Mouse (Mus musculus) heart, embryonic 16.5 days (tissue): ENCODE measurements around the gene BC004004. TPM values are rescaled to one million over a fixed set of nuclear protein-coding genes. Genes with fewer than 3 reads are reported as not detected.

Source experiments
- ATAC-seq: fragments of 200-750 bp; cut with Nextera tagmentation; replicated peaks from 2 replicates; pipeline ENCODE4 v1.8.0; 2017; ENCODE audit warnings: moderate number of reproducible peaks; ENCODE audit not compliant: insufficient read depth, low FRiP score; ENCODE audit errors: extremely low read depth
- H3K27ac ChIP-seq: fragments of 300-500 bp; sonication (generic); 2 replicates; pipeline ENCODE4 v1.5.1; 2014; ENCODE audit warnings: mild to moderate bottlenecking, low read length, control low read depth, moderate library complexity
- H3K27me3 ChIP-seq: fragments of 300-500 bp; sonication (generic); 2 replicates; pipeline ENCODE4 v1.6.1; 2014; ENCODE audit warnings: low read length, mixed read lengths; ENCODE audit not compliant: control insufficient read depth, insufficient read depth
- H3K36me3 ChIP-seq: fragments of 300-500 bp; sonication (generic); 2 replicates; pipeline ENCODE4 v1.6.1; 2014; ENCODE audit not compliant: control insufficient read depth, insufficient read depth
- H3K4me1 ChIP-seq: fragments of 300-500 bp; sonication (generic); 2 replicates; pipeline ENCODE4 v1.6.1; 2014; ENCODE audit warnings: low read length, mixed read lengths; ENCODE audit not compliant: control insufficient read depth, insufficient read depth
- H3K4me2 ChIP-seq: fragments of 300-500 bp; sonication (generic); 2 replicates; pipeline ENCODE4 v1.6.1; 2014; ENCODE audit warnings: low read depth, mild to moderate bottlenecking, control low read depth, low read length
- H3K4me3 ChIP-seq: fragments of 300-500 bp; sonication (generic); 2 replicates; pipeline ENCODE4 v1.5.1; 2014; ENCODE audit warnings: mild to moderate bottlenecking, control low read depth, low read length
- H3K9ac ChIP-seq: fragments of 300-500 bp; sonication (generic); 2 replicates; pipeline ENCODE4 v1.6.1; 2014; ENCODE audit warnings: low read length, control low read depth
- H3K9me3 ChIP-seq: fragments of 300-500 bp; sonication (generic); replicated peaks from 2 replicates; pipeline ENCODE4 v1.6.1; 2016; ENCODE audit warnings: low read length; ENCODE audit not compliant: control insufficient read depth
- WGBS: fragments of 180-500 bp; shearing (Covaris S2); extraction: QIAGEN DNeasy Blood & Tissue Kit; methylation state at CpG from one replicate; pipeline ENCODE4 v1.1.7; 2014; 5-methylcytosine and 5-hydroxymethylcytosine counted together
- polyA plus RNA-seq: library from polyadenylated mRNA; unstranded; fragments of >200 nt; fragmentation: Nextera tagmentation; extraction: Ambion mirVana; gene quantifications from 2 replicates; pipeline ENCODE4 v1.2.1, GENCODE M21; 2015

BC004004 gene
- polyA plus RNA-seq, 1 experiment from 2014 or later: 95.4 TPM

DNA sequence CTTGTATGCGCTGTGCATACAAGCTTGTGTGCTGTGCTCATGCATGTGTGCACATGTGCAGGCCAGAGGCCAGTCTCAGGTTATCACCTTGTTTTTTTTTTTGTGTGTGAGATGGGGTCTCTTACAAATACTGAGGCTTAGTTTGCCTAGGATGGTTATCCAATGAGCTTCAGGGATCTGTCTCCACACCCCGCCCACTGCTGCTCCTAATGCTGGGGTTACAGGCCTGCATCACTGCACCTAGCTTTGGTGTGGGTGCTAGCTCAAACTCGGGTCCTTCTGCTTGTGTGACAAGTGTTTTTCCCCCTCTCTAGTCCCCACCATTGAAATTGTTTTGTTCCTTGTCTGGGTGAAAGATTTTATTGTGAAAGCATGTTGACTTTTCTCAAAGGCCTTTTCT is 61.6 kb downstream of the BC004004 start:
- Histone ChIP-seq H3K27ac (0 out of 2 replicates have a peak overlapping the region, but pooled peaks have one; percentile 36), H3K36me3 (peaks cover 18% of the 10 kb centered on the region), H3K4me2 (no peak overlapping the region), H3K4me3 (no peak overlapping the region), H3K27me3 (peaks cover 15% of the 10 kb centered on the region; the same call in 1 of the 2 replicates), H3K4me1 (peaks cover 15% of the 10 kb centered on the region), H3K9me3 (no peaks in the 10 kb centered on the region), H3K9ac (no peak overlapping the region)
- WGBS: 82% methylated on average over 3 of the region's 3 CpGs
- no peak for ATAC-seq

- 15% methylated on average over 5 of the region's 5 CpGs for WGBS
- H3K27me3 ChIP-seq: peaks cover 13% of the 10 kb centered on the region; the same call in 1 of the 2 replicates
- no peak overlapping the region for H3K9ac ChIP-seq
- H3K4me1 ChIP-seq: peaks cover 15% of the 10 kb centered on the region
- peaks cover 23% of the 10 kb centered on the region for H3K36me3 ChIP-seq
- ATAC-seq: peak; percentile 42; the same call in 1 of the 2 replicates
- no peaks in the 10 kb centered on the region for H3K9me3 ChIP-seq
- H3K27ac ChIP-seq: peak overlapping the region; percentile 36
- no peak overlapping the region for H3K4me3 ChIP-seq
- no peak overlapping the region for H3K4me2 ChIP-seq
These were observed 62.3 kb downstream of the BC004004 start for GRCm38 (mm10) chr17:29330671-29331410.

GRCm38 (mm10) chr17:29332186-29332685 is 63.6 kb downstream of the BC004004 start:
- H3K4me1 ChIP-seq: peaks cover 10% of the 10 kb centered on the region
- H3K27me3 ChIP-seq: peaks cover 1% of the 10 kb centered on the region; the same call in 1 of the 2 replicates
- peaks cover 37% of the 10 kb centered on the region for H3K36me3 ChIP-seq
- 76% methylated on average over 4 of the region's 4 CpGs for WGBS
- no peaks in the 10 kb centered on the region for H3K9me3 ChIP-seq
- H3K9ac ChIP-seq: no peak overlapping the region
- ATAC-seq: 0 out of 2 replicates have a peak, but pooled peaks have one; percentile 15
- no peak overlapping the region for H3K4me2 ChIP-seq
- H3K4me3 ChIP-seq: no peak overlapping the region
- H3K27ac ChIP-seq: no peak overlapping the region

- Histone ChIP-seq H3K9me3 (no peaks in the 10 kb centered on the region), H3K9ac (no peak overlapping the region), H3K27me3 (no peaks in the 10 kb centered on the region), H3K36me3 (peaks cover 68% of the 10 kb centered on the region), H3K4me3 (no peak overlapping the region), H3K27ac (no peak overlapping the region), H3K4me1 (peaks cover 27% of the 10 kb centered on the region), H3K4me2 (no peak overlapping the region)
- no peak for ATAC-seq
- 87% methylated on average over 19 of the region's 19 CpGs for WGBS
These were observed 67.8 kb downstream of the BC004004 start for GRCm38 (mm10) chr17:29336266-29336990.

DNA sequence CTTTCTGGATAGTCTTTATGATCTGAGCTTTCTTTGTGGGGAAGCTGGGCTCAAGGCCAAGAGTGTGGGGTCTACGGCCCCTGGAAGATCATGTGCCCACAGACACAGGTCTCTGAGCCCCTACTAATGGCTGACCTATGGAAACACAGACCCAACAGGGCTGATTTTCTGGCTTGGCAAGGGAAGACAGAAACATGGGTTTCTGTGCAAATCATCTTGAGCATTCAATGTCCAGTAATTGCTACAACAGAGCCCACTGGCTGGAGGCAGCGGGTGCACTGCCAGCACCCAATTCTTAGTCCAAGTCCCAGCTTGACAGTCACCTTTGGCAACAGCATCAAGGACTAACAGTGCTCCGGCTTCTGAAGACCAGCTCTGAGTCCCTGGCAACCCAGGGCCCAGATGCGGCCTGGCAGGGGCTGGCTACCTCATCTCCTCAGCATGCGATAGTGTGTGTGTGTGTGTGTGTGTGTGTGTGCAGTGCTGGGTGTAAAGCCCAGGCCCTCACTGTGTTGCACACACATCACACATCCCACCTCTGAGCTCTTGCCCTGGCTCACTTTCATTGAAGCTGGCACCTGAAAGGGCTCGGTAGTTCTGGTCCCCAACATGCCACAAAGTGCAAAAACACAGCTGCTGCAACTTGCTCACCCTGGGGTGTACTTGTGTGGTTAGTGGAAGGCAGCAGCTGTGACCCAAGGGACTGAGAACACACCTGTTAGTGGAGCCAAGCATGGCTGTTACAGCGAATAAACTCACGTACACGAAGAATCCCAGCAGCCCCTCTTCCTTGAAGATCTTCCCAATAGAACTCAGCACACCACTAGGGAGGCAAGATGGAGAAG is 69.6 kb downstream of the BC004004 start:
- H3K9ac ChIP-seq: no peak overlapping the region
- peaks cover 63% of the 10 kb centered on the region for H3K36me3 ChIP-seq
- H3K27ac ChIP-seq: peak overlapping the region; percentile 74
- H3K4me3 ChIP-seq: no peak overlapping the region
- no peaks in the 10 kb centered on the region for H3K9me3 ChIP-seq
- no peak overlapping the region for H3K4me2 ChIP-seq
- no peaks in the 10 kb centered on the region for H3K27me3 ChIP-seq
- peaks cover 38% of the 10 kb centered on the region for H3K4me1 ChIP-seq
- ATAC-seq: no peak
- WGBS: 85% methylated on average over 9 of the region's 9 CpGs

- no peak for ATAC-seq
- Histone ChIP-seq H3K9ac (no peak overlapping the region; the same call in 1 of the 2 replicates), H3K27ac (peak overlapping the region; percentile 74), H3K27me3 (no peaks in the 10 kb centered on the region), H3K36me3 (peaks cover 62% of the 10 kb centered on the region), H3K4me2 (no peak overlapping the region), H3K4me1 (peaks cover 38% of the 10 kb centered on the region), H3K4me3 (no peak overlapping the region), H3K9me3 (no peaks in the 10 kb centered on the region)
- WGBS: 77% methylated on average over 11 of the region's 11 CpGs
These were observed 70.7 kb downstream of the BC004004 start for GRCm38 (mm10) chr17:29339170-29339768.

DNA sequence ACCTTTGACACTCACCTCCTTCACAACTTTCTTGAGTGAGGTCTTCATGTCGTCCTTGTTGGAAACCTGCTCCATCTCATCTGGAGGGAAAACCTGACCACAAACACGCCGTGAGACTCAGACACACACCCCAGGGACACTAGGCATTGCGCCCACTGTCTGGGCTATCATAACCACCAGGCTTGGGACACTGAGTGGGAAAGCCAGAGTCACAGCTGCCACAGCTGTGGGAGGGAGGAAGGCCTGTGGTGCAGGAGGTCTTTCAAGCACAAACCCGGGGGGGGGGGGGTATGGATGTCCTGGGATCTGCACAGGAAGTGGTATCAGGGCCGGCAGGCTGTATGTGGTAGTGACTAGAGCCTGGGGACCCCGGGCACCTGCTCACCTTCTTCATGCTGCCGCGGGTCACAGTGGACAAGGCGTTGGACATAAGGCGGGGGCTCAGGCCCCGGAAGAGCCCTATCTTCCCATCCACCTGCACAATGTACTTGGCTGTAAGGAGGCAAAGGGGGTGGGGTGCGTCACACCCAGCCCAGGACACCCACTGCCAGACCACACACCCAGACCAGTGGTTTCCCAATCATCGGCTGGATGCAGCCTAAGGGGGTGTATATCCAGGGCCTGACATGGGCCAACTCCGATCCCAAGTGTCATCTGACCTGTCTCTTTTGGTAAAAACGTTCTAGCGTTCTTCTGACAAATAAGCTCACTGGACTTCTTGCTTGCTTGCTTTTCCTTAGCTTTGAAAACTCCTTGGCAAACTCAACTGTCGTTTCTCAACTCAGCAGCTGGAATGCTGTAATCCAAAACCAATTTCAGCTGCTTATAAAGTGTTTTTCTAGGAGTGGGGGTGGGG is 72.0 kb downstream of the BC004004 start:
- peaks cover 45% of the 10 kb centered on the region for H3K4me1 ChIP-seq
- H3K27ac ChIP-seq: peak overlapping the region; percentile 92
- no peaks in the 10 kb centered on the region for H3K27me3 ChIP-seq
- H3K36me3 ChIP-seq: peaks cover 56% of the 10 kb centered on the region
- peak overlapping the region; percentile 16; the same call in 1 of the 2 replicates for H3K9ac ChIP-seq
- H3K4me2 ChIP-seq: no peak overlapping the region
- 74% methylated on average over 18 of the region's 18 CpGs for WGBS
- no peaks in the 10 kb centered on the region for H3K9me3 ChIP-seq
- no peak for ATAC-seq
- no peak overlapping the region for H3K4me3 ChIP-seq
